Mouse (Mus musculus) intestine, postnatal 0 days (tissue): ENCODE results near the gene Wdr66. TPM values are rescaled to one million over a fixed set of nuclear protein-coding genes. Genes with fewer than 3 reads are reported as not detected.

Experiments used
- ATAC-seq: fragments of 200-750 bp; cut with Nextera tagmentation; 2 replicates; pipeline ENCODE4 v1.8.0; 2017; ENCODE audit warnings: mild to moderate bottlenecking, moderate TSS enrichment, moderate library complexity
- H3K27ac ChIP-seq: fragments of 300-500 bp; sonication (generic); 2 replicates; pipeline ENCODE4 v1.5.1; 2014; ENCODE audit warnings: mild to moderate bottlenecking, low read depth, low read length, moderate library complexity
- H3K27me3 ChIP-seq: fragments of 300-500 bp; sonication (generic); replicated peaks from 2 replicates; pipeline ENCODE4 v1.6.1; 2014; ENCODE audit warnings: low read length, mixed read lengths; ENCODE audit not compliant: control insufficient read depth, insufficient read depth
- H3K36me3 ChIP-seq: fragments of 300-500 bp; sonication (generic); 2 replicates; pipeline ENCODE4 v1.6.1; 2014; ENCODE audit warnings: mild to moderate bottlenecking, moderate library complexity; ENCODE audit not compliant: control insufficient read depth, insufficient read depth
- H3K4me1 ChIP-seq: fragments of 300-500 bp; sonication (generic); replicated peaks from 2 replicates; pipeline ENCODE4 v1.6.1; 2014; ENCODE audit warnings: antibody characterized with exemption, low read length, mixed read lengths; ENCODE audit not compliant: control insufficient read depth, insufficient read depth
- H3K4me2 ChIP-seq: fragments of 300-500 bp; sonication (generic); replicated peaks from 2 replicates; pipeline ENCODE4 v1.6.1; 2014; ENCODE audit warnings: low read depth, mild to moderate bottlenecking, moderate library complexity
- H3K4me3 ChIP-seq: fragments of 300-500 bp; sonication (generic); 2 replicates; pipeline ENCODE4 v1.5.1; 2014; ENCODE audit warnings: low read depth, low read length
- H3K9ac ChIP-seq: fragments of 300-500 bp; sonication (generic); 2 replicates; pipeline ENCODE4 v1.6.1; 2014; ENCODE audit warnings: mild to moderate bottlenecking, low read depth, low read length
- H3K9me3 ChIP-seq: fragments of 300-500 bp; sonication (generic); 2 replicates; pipeline ENCODE4 v1.6.1; 2016; ENCODE audit warnings: mixed run types; ENCODE audit not compliant: control insufficient read depth
- CTCF ChIP-seq: sonication (generic); IDR thresholded peaks from 2 replicates; pipeline ENCODE4 v1.5.1; 2016; ENCODE audit warnings: low read depth, mild to moderate bottlenecking, control low read depth, antibody characterized with exemption, moderate library complexity
- WGBS: fragments of 180-500 bp; shearing (Covaris S2); extraction: QIAGEN DNeasy Blood & Tissue Kit; methylation state at CpG from one replicate; pipeline ENCODE4 v1.1.7; 2014; 5-methylcytosine and 5-hydroxymethylcytosine counted together
- polyA plus RNA-seq: library from polyadenylated mRNA; unstranded; fragments of >200 nt; fragmentation: Nextera tagmentation; extraction: Ambion mirVana; gene quantifications from 2 replicates; pipeline ENCODE4 v1.2.1, GENCODE M21; 2015

Gene Wdr66
- polyA plus RNA-seq, 1 experiment from 2014 or later, result 0.51 TPM

GRCm38 (mm10) chr5:123227762-123228523 lies 24.0 kb upstream of the Wdr66 start:
- peak overlapping the region; percentile 81 for H3K4me3 ChIP-seq
- H3K9me3 ChIP-seq, result no peaks in the 10 kb centered on the region
- H3K4me2 ChIP-seq, result peak overlapping the region; percentile 82
- TF ChIP-seq CTCF, result no peak
- no peaks in the 10 kb centered on the region for H3K27me3 ChIP-seq
- 0 out of 2 replicates have a peak, but pooled peaks cover 3% of the 10 kb centered on the region for H3K4me1 ChIP-seq
- no peak overlapping the region for H3K27ac ChIP-seq
- WGBS, result 3% methylated on average over 42 of the region's 42 CpGs
- no peaks in the 10 kb centered on the region for H3K36me3 ChIP-seq
- ATAC-seq, result peak; percentile 85
- H3K9ac ChIP-seq, result peak overlapping the region; percentile 76

GRCm38 (mm10) chr5:123228524-123228922 lies 23.4 kb upstream of the Wdr66 start:
- H3K9ac ChIP-seq, result peak overlapping the region; percentile 76
- H3K27ac ChIP-seq, result no peak overlapping the region
- H3K9me3 ChIP-seq, result no peaks in the 10 kb centered on the region
- TF ChIP-seq CTCF, result no peak
- H3K4me1 ChIP-seq, result 0 out of 2 replicates have a peak, but pooled peaks cover 3% of the 10 kb centered on the region
- WGBS, result 6% methylated on average over 15 of the region's 15 CpGs
- H3K27me3 ChIP-seq, result no peaks in the 10 kb centered on the region
- ATAC-seq, result no peak
- no peaks in the 10 kb centered on the region for H3K36me3 ChIP-seq
- peak overlapping the region; percentile 81 for H3K4me3 ChIP-seq
- peak overlapping the region; percentile 82 for H3K4me2 ChIP-seq

GRCm38 (mm10) chr5:123229296-123229695 lies 22.6 kb upstream of the Wdr66 start:
- Histone ChIP-seq H3K4me1 (0 out of 2 replicates have a peak, but pooled peaks cover 3% of the 10 kb centered on the region), H3K27me3 (no peaks in the 10 kb centered on the region), H3K4me2 (no peak overlapping the region; the same call in 1 of the 2 replicates), H3K36me3 (no peaks in the 10 kb centered on the region), H3K9me3 (no peaks in the 10 kb centered on the region), H3K27ac (no peak overlapping the region), H3K4me3 (no peak overlapping the region), H3K9ac (no peak overlapping the region)
- 79% methylated on average over 6 of the region's 6 CpGs for WGBS
- no peak for TF ChIP-seq CTCF
- no peak for ATAC-seq

GRCm38 (mm10) chr5:123232180-123232579 lies 19.7 kb upstream of the Wdr66 start:
- Histone ChIP-seq H3K27me3 (no peaks in the 10 kb centered on the region), H3K4me3 (no peak overlapping the region), H3K36me3 (peaks cover 11% of the 10 kb centered on the region), H3K9me3 (no peaks in the 10 kb centered on the region), H3K4me1 (0 out of 2 replicates have a peak, but pooled peaks cover 3% of the 10 kb centered on the region), H3K27ac (no peak overlapping the region), H3K9ac (no peak overlapping the region), H3K4me2 (no peak overlapping the region)
- ATAC-seq, result no peak
- WGBS, result 84% methylated on average over 2 of the region's 2 CpGs
- TF ChIP-seq CTCF, result no peak

- Histone ChIP-seq H3K9me3 (no peaks in the 10 kb centered on the region), H3K4me3 (no peak overlapping the region), H3K27me3 (no peaks in the 10 kb centered on the region), H3K4me1 (no peaks in the 10 kb centered on the region), H3K4me2 (no peak overlapping the region), H3K9ac (no peak overlapping the region), H3K27ac (no peak overlapping the region), H3K36me3 (peaks cover 41% of the 10 kb centered on the region)
- peak; percentile 66 for ATAC-seq
- peak; percentile 84 for TF ChIP-seq CTCF
- WGBS, result 32% methylated on average over 2 of the region's 2 CpGs
Measured at GRCm38 (mm10) chr5:123235731-123236130, 16.2 kb upstream of the Wdr66 start.

- peaks cover 46% of the 10 kb centered on the region for H3K36me3 ChIP-seq
- H3K27me3 ChIP-seq, result no peaks in the 10 kb centered on the region
- no peak overlapping the region for H3K4me2 ChIP-seq
- no peak for TF ChIP-seq CTCF
- H3K4me1 ChIP-seq, result no peaks in the 10 kb centered on the region
- H3K27ac ChIP-seq, result no peak overlapping the region
- H3K4me3 ChIP-seq, result no peak overlapping the region
- no peaks in the 10 kb centered on the region for H3K9me3 ChIP-seq
- WGBS, result 93% methylated on average over 9 of the region's 9 CpGs
- ATAC-seq, result no peak
- no peak overlapping the region for H3K9ac ChIP-seq
Measured at GRCm38 (mm10) chr5:123236426-123236825, 15.5 kb upstream of the Wdr66 start.
